ENCODE assay signal across 8 mouse cellular contexts in genomic region chr1:21960421-21961250, GRCm38 (mm10). TPM values are rescaled to one million over a fixed set of nuclear protein-coding genes. Genes with fewer than 3 reads are reported as not detected.
DNase-seq lines count a peak whose midpoint lies in the region; ATAC-seq and TF ChIP-seq lines count a peak whose summit lies in the region.

No protein-coding gene starts in this region.

- under 1% methylated on average over 48 of the region's 48 CpGs for WGBS in embryonic facial prominence, embryonic 11.5 days
- WGBS in heart, embryonic 14.5 days = 0% methylated on average over 48 of the region's 48 CpGs
- WGBS in lung, postnatal 0 days = under 1% methylated on average over 48 of the region's 48 CpGs

- H3K36me3 ChIP-seq in testis, adult 2 months (ENCODE audit: control insufficient read depth, insufficient read depth, low read length) = no peaks in the 10 kb centered on the region
- H3K36me3 ChIP-seq in embryonic facial prominence, embryonic 11.5 days (replicated peaks; ENCODE audit: control insufficient read depth, insufficient read depth, low read depth, low read length) = no peaks in the 10 kb centered on the region
- no peaks in the 10 kb centered on the region for H3K36me3 ChIP-seq in heart, embryonic 14.5 days (ENCODE audit: control insufficient read depth, insufficient read depth, low read length)
- no peaks in the 10 kb centered on the region for H3K36me3 ChIP-seq in lung, postnatal 0 days (ENCODE audit: insufficient read depth, low read length)

- peaks cover 16% of the 10 kb centered on the region for H3K4me1 ChIP-seq in testis, adult 2 months (ENCODE audit: control insufficient read depth, insufficient read depth, low read length)
- H3K4me1 ChIP-seq in embryonic facial prominence, embryonic 11.5 days (ENCODE audit: control insufficient read depth, insufficient read depth, low read length) = no peaks in the 10 kb centered on the region; the same call in 1 of the 2 replicates
- peaks cover 7 to 28% of the 10 kb centered on the region in 2 experiments for H3K4me1 ChIP-seq in heart, embryonic 14.5 days (ENCODE audit: control insufficient read depth in 2 of 2, insufficient read depth in 2 of 2, low read length in 2 of 2)
- peaks cover 5% of the 10 kb centered on the region; the same call in 1 of the 2 replicates for H3K4me1 ChIP-seq in lung, postnatal 0 days (ENCODE audit: insufficient read depth, low read depth, low read length)

- H3K27ac ChIP-seq in testis, adult 2 months (ENCODE audit: control insufficient read depth, insufficient read depth, low read depth, low read length) = no peak overlapping the region
- H3K27ac ChIP-seq in embryonic facial prominence, embryonic 11.5 days (replicated peaks; ENCODE audit: low read depth, low read length) = no peak overlapping the region
- peak overlapping the region; percentile 77 to 88 for H3K27ac ChIP-seq in heart, embryonic 14.5 days (replicated peaks in 1 of 2; ENCODE audit: control insufficient read depth in 1 of 2, insufficient read depth in 1 of 2, low read depth in 2 of 2, low read length in 2 of 2)
- H3K27ac ChIP-seq in lung, postnatal 0 days (ENCODE audit: low read length) = no peak overlapping the region

- H3K9me3 ChIP-seq in embryonic facial prominence, embryonic 11.5 days (replicated peaks; ENCODE audit: control insufficient read depth, low read length) = no peaks in the 10 kb centered on the region
- H3K9me3 ChIP-seq in heart, embryonic 14.5 days (ENCODE audit: control insufficient read depth, low read length) = no peaks in the 10 kb centered on the region
- no peaks in the 10 kb centered on the region for H3K9me3 ChIP-seq in lung, postnatal 0 days (ENCODE audit: low read length)

- TF ChIP-seq EP300 in lung, postnatal 0 days (IDR thresholded peaks at IDR 0.05) = no peak

- DNase-seq in testis, postnatal 10 days (ENCODE audit: low spot score) = no peak
- DNase-seq in embryonic facial prominence, embryonic 11.5 days (ENCODE audit: low spot score) = no peak
- DNase-seq in layer of hippocampus, postnatal 10 days (ENCODE audit: low spot score in 2 of 2) = peak; percentile 50 to 66
- DNase-seq in lung, postnatal 0 days (ENCODE audit: low spot score) = peak; percentile 6
- DNase-seq in retina, postnatal 1 day = peak; percentile 57
- no peak for DNase-seq in ovary, postnatal 14 days (ENCODE audit: low spot score)

- peak overlapping the region; percentile 89 for H3K4me2 ChIP-seq in embryonic facial prominence, embryonic 11.5 days (ENCODE audit: low read depth, low read length)
- peak overlapping the region; percentile 92 for H3K4me2 ChIP-seq in heart, embryonic 14.5 days (ENCODE audit: low read length)
- H3K4me2 ChIP-seq in lung, postnatal 0 days (replicated peaks; ENCODE audit: low read depth, low read length) = peak overlapping the region; percentile 98

- H3K27me3 ChIP-seq in testis, adult 2 months (ENCODE audit: control insufficient read depth, insufficient read depth, low read length) = no peaks in the 10 kb centered on the region
- H3K27me3 ChIP-seq in embryonic facial prominence, embryonic 11.5 days (ENCODE audit: control insufficient read depth, insufficient read depth, low read length) = no peaks in the 10 kb centered on the region
- no peaks in the 10 kb centered on the region for H3K27me3 ChIP-seq in heart, embryonic 14.5 days (ENCODE audit: control insufficient read depth, insufficient read depth, low read length)
- H3K27me3 ChIP-seq in lung, postnatal 0 days (replicated peaks; ENCODE audit: insufficient read depth, low read length) = peaks cover 10% of the 10 kb centered on the region

- H3K4me3 ChIP-seq in testis, adult 2 months (ENCODE audit: control insufficient read depth, low read depth, low read length) = peak overlapping the region; percentile 7
- peak overlapping the region; percentile 57 for H3K4me3 ChIP-seq in embryonic facial prominence, embryonic 11.5 days (ENCODE audit: low read depth, low read length)
- peak overlapping the region; percentile 75 to 89 for H3K4me3 ChIP-seq in heart, embryonic 14.5 days (ENCODE audit: control insufficient read depth in 1 of 2, insufficient read depth in 1 of 2, low read depth in 1 of 2, low read length in 2 of 2)
- H3K4me3 ChIP-seq in lung, postnatal 0 days (ENCODE audit: low read depth, low read length) = peak overlapping the region; percentile 57

- no peak for TF ChIP-seq POLR2A in testis, adult 2 months (IDR thresholded peaks at IDR 0.05; ENCODE audit: control insufficient read depth, low read depth, low read length)

- no peak for TF ChIP-seq CTCF in testis, adult 2 months (IDR thresholded peaks at IDR 0.05; ENCODE audit: control insufficient read depth, insufficient read depth, insufficient replicate concordance, low read depth, low read length)
- no peak for TF ChIP-seq CTCF in lung, postnatal 0 days (IDR thresholded peaks at IDR 0.05)

- H3K9ac ChIP-seq in embryonic facial prominence, embryonic 11.5 days (replicated peaks; ENCODE audit: low read length) = peak overlapping the region; percentile 62
- peak overlapping the region; percentile 84 for H3K9ac ChIP-seq in heart, embryonic 14.5 days (ENCODE audit: low read length)
- H3K9ac ChIP-seq in lung, postnatal 0 days (replicated peaks; ENCODE audit: low read depth) = no peak overlapping the region; the same call in 1 of the 2 replicates

- peak; percentile 53 for ATAC-seq in embryonic facial prominence, embryonic 11.5 days (replicated peaks; ENCODE audit: insufficient number of reproducible peaks, low FRiP score, low TSS enrichment, low read depth)
- ATAC-seq in heart, embryonic 14.5 days (ENCODE audit: insufficient number of reproducible peaks, insufficient read depth, low FRiP score, low read depth) = peak; percentile 55
- ATAC-seq in lung, postnatal 0 days = peak; percentile 32

RNA-seq across cellular contexts. Expression of gene Kcnq5, which starts 1.1 kb away (rescaled TPM):
- polyA plus RNA-seq in testis, adult 2 months (2012; rRNA removed) = 0.07 and 0.17 TPM in 2 replicates
- polyA plus RNA-seq in embryonic facial prominence, embryonic 11.5 days (2014; fragmentation: Nextera tagmentation; extraction: Ambion mirVana) = 1.1 and 1.8 TPM in 2 replicates
- polyA plus RNA-seq in heart, embryonic 14.5 days (2014; fragmentation: Nextera tagmentation; extraction: Ambion mirVana) = 4.4 TPM in 2 replicates
- total RNA-seq in layer of hippocampus, postnatal 10 days (2021) = 10 to 100 TPM; 61.8 to 65.3 TPM
- polyA plus RNA-seq in lung, postnatal 0 days (2015; fragmentation: Nextera tagmentation; extraction: Ambion mirVana) = 1.5 and 1.6 TPM in 2 replicates

Comparison
In these comparisons a context has a peak if more than half of its experiments do, and no peak if none do; other contexts are left out.
1. H3K27ac ChIP-seq: peak in heart, embryonic 14.5 days (2 of 2); none in testis, adult 2 months (single experiment), embryonic facial prominence, embryonic 11.5 days (single experiment) and lung, postnatal 0 days (single experiment).
2. H3K4me3 ChIP-seq: peak in every context shown above with its lines; median percentile 82 in heart, embryonic 14.5 days; 57 in embryonic facial prominence, embryonic 11.5 days; 57 in lung, postnatal 0 days; 7 in testis, adult 2 months.
3. DNase-seq: peak in layer of hippocampus, postnatal 10 days (2 of 2), lung, postnatal 0 days (single experiment) and retina, postnatal 1 day (single experiment); none in testis, postnatal 10 days (single experiment), embryonic facial prominence, embryonic 11.5 days (single experiment) and ovary, postnatal 14 days (single experiment).
4. Peak in every context shown above with its lines, with median percentiles within 50 percentile points of each other: ATAC-seq and H3K4me2 ChIP-seq.